Mouse (Mus musculus) Patski (cell line): Measurements from ENCODE around the gene Cstf1. TPM values are rescaled to one million over a fixed set of nuclear protein-coding genes. Genes with fewer than 3 reads are reported as not detected.

Experiments
- ATAC-seq: fragments of 100-300 bp; one replicate; pipeline ENCODE4 v1.8.0; 2021
- CTCF ChIA-PET: fragments of 350-600 bp; sonication (Branson Sonifier 250); formaldehyde crosslinking; loops from one replicate; lab custom pipeline; 2022; ENCODE audit warnings: inconsistent platforms; lab: Charles Lee
- POLR2A ChIA-PET: fragments of 350-600 bp; sonication (Branson Sonifier 250); formaldehyde crosslinking; loops from one replicate; lab custom pipeline; 2022; ENCODE audit warnings: antibody characterized with exemption, inconsistent platforms; lab: Charles Lee
- DNase-seq: peaks from one replicate; pipeline ENCODE4 v3.0.0-alpha.2; 2011; ENCODE audit warnings: low read depth, low spot score
- H3K27me3 ChIP-seq: fragments of 371-371 bp; one replicate; pipeline ENCODE4 v1.5.1; 2021
- CTCF ChIP-seq: fragments of 100-300 bp; IDR thresholded peaks from one replicate; pipeline ENCODE4 v1.5.1; 2021
- in situ Hi-C: fragments of 300-500 bp; cut with MboI; formaldehyde crosslinking; loops from 3 replicates; pipeline ENCODE4 v1.11.1; 2018; ENCODE audit warnings: low pct_unique_long_range_greater_than_20kb, mixed read lengths
- polyA plus RNA-seq: library from polyadenylated mRNA; unstranded; gene quantifications from one replicate; pipeline ENCODE4 v1.2.3, GENCODE M21; 2021

Cstf1 gene
- polyA plus RNA-seq, 1 experiment from 2014 or later: 34.6 TPM

GRCm38 (mm10) chr2:172376551-172376950 is 6.1 kb downstream of the Cstf1 start:
- ChIA-PET POLR2A (interaction anchor here (0.7 kb wide), 1 partner anchor 48 kb away, joined by 3 read pairs; no protein-coding TSS in a partner anchor), CTCF (interaction anchor here (1.0 kb wide), 1 partner anchor 11 kb away, joined by 4 read pairs; no protein-coding TSS in a partner anchor)
- no peak for TF ChIP-seq CTCF
- in situ Hi-C loops: loop anchor here (5.0 to 10.0 kb wide), 2 partner anchors 61 to 268 kb away; no protein-coding TSS in a partner anchor
- no peaks in the 10 kb centered on the region for H3K27me3 ChIP-seq
- DNase-seq (no peak), ATAC-seq (no peak)

GRCm38 (mm10) chr2:172376999-172377515 is 6.6 kb downstream of the Cstf1 start:
- in situ Hi-C loops: loop anchor here (5.0 to 10.0 kb wide), 2 partner anchors 60 to 268 kb away; no protein-coding TSS in a partner anchor
- ChIA-PET POLR2A (interaction anchor here (0.7 kb wide), 1 partner anchor 48 kb away, joined by 3 read pairs; no protein-coding TSS in a partner anchor), CTCF (no interaction called here)
- ATAC-seq (no peak), DNase-seq (no peak)
- no peak for TF ChIP-seq CTCF
- no peaks in the 10 kb centered on the region for H3K27me3 ChIP-seq

GRCm38 (mm10) chr2:172378332-172378731 is 7.9 kb downstream of the Cstf1 start:
- CTCF ChIA-PET: interaction anchor here (0.6 to 1.1 kb wide), 4 partner anchors 9 to 98 kb away, joined by 3 read pairs; no protein-coding TSS in a partner anchor
- TF ChIP-seq CTCF: no peak
- POLR2A ChIA-PET: no interaction called here
- in situ Hi-C loops: loop anchor here (5.0 to 10.0 kb wide), 2 partner anchors 59 to 266 kb away; no protein-coding TSS in a partner anchor
- ATAC-seq: no peak
- H3K27me3 ChIP-seq: no peaks in the 10 kb centered on the region
- DNase-seq: no peak

- H3K27me3 ChIP-seq: no peaks in the 10 kb centered on the region
- DNase-seq (no peak), ATAC-seq (no peak)
- POLR2A ChIA-PET: interaction anchor here (1.3 kb wide), 1 partner anchor 9 kb away, joined by 3 read pairs; no protein-coding TSS in a partner anchor
- CTCF ChIA-PET: interaction anchor here (1.1 kb wide), 1 partner anchor 42 kb away, joined by 3 read pairs; no protein-coding TSS in a partner anchor
- TF ChIP-seq CTCF: no peak
- in situ Hi-C loops: no loop called here
These were observed 10.0 kb downstream of the Cstf1 start for GRCm38 (mm10) chr2:172380513-172380912.

- DNase-seq (no peak), ATAC-seq (no peak)
- POLR2A ChIA-PET: interaction anchor here (1.3 kb wide), 1 partner anchor 9 kb away, joined by 3 read pairs; no protein-coding TSS in a partner anchor
- in situ Hi-C loops: no loop called here
- no peaks in the 10 kb centered on the region for H3K27me3 ChIP-seq
- TF ChIP-seq CTCF: no peak
- CTCF ChIA-PET: interaction anchor here (1.1 to 1.3 kb wide), 2 partner anchors 8 to 41 kb away, joined by 3 read pairs; no protein-coding TSS in a partner anchor
These were observed 10.9 kb downstream of the Cstf1 start for GRCm38 (mm10) chr2:172381341-172381740.

- no peaks in the 10 kb centered on the region for H3K27me3 ChIP-seq
- no peak for DNase-seq
- TF ChIP-seq CTCF: no peak
- CTCF ChIA-PET: interaction anchor here (1.3 kb wide), 1 partner anchor 9 kb away, joined by 3 read pairs; no protein-coding TSS in a partner anchor
- in situ Hi-C loops: no loop called here
- ATAC-seq: no peak
- POLR2A ChIA-PET: no interaction called here
These were observed 11.4 kb downstream of the Cstf1 start for GRCm38 (mm10) chr2:172381898-172382297.

GRCm38 (mm10) chr2:172384715-172385114 is 14.2 kb downstream of the Cstf1 start:
- ATAC-seq (no peak), DNase-seq (no peak)
- ChIA-PET POLR2A (no interaction called here), CTCF (no interaction called here)
- H3K27me3 ChIP-seq: no peaks in the 10 kb centered on the region
- in situ Hi-C loops: no loop called here
- TF ChIP-seq CTCF: no peak

GRCm38 (mm10) chr2:172390341-172390740 is 19.9 kb downstream of the Cstf1 start:
- no peak for ATAC-seq

GRCm38 (mm10) chr2:172392041-172392521 is 21.6 kb downstream of the Cstf1 start:
- peaks cover 6% of the 10 kb centered on the region for H3K27me3 ChIP-seq

More at GRCm38 (mm10) chr2:172390341-172390740, 19.9 kb downstream of the Cstf1 start:
- peaks cover 6% of the 10 kb centered on the region for H3K27me3 ChIP-seq
- TF ChIP-seq CTCF: no peak
- CTCF ChIA-PET: no interaction called here
- POLR2A ChIA-PET: no interaction called here
- DNase-seq: no peak
- in situ Hi-C loops: no loop called here

GRCm38 (mm10) chr2:172393391-172394051 is 23.0 kb downstream of the Cstf1 start, which contains the start of gene Cass4:
Gene Cass4 (plus strand): TSS chr2:172393794.
- POLR2A ChIA-PET: no interaction called here
- TF ChIP-seq CTCF: no peak
- peaks cover 6% of the 10 kb centered on the region for H3K27me3 ChIP-seq
- in situ Hi-C loops: no loop called here
- CTCF ChIA-PET: no interaction called here
- no peak for DNase-seq
- no peak for ATAC-seq

More at GRCm38 (mm10) chr2:172392041-172392521, 21.6 kb downstream of the Cstf1 start:
- in situ Hi-C loops: no loop called here
- CTCF ChIA-PET: no interaction called here
- ATAC-seq (no peak), DNase-seq (no peak)
- POLR2A ChIA-PET: no interaction called here
- no peak for TF ChIP-seq CTCF
